Mouse (Mus musculus) cerebellum, adult 2 months (tissue): ENCODE results near the gene Gm3417. TPM values are rescaled to one million over a fixed set of nuclear protein-coding genes. Genes with fewer than 3 reads are reported as not detected.

Experiments
- DNase-seq, 2 experiments: peaks; one replicate each; pipeline ENCODE4 v3.0.0; 2021
- H3K27ac ChIP-seq: fragments of 200-500 bp; 2 replicates; pipeline ENCODE4 v1.5.1; 2012; ENCODE audit warnings: low read length, control low read depth, inconsistent platforms; ENCODE audit not compliant: insufficient read depth
- H3K27me3 ChIP-seq: fragments of 200-500 bp; 2 replicates; pipeline ENCODE4 v1.6.1; 2012; ENCODE audit warnings: inconsistent platforms, mild to moderate bottlenecking, low read length, moderate library complexity; ENCODE audit not compliant: control insufficient read depth, insufficient read depth
- H3K4me1 ChIP-seq: fragments of 200-500 bp; 2 replicates; pipeline ENCODE4 v1.6.1; 2011; ENCODE audit warnings: low read length; ENCODE audit not compliant: control insufficient read depth, insufficient read depth
- H3K4me3 ChIP-seq: fragments of 200-500 bp; replicated peaks from 2 replicates; pipeline ENCODE3; 2011; ENCODE audit warnings: mild to moderate bottlenecking, low read depth, low read length, control low read depth; ENCODE audit not compliant: insufficient read depth
- CTCF ChIP-seq: fragments of 200-500 bp; IDR thresholded peaks from 2 replicates; pipeline ENCODE4 v1.5.1; 2011; ENCODE audit warnings: low read depth, mild to moderate bottlenecking, control low read depth, low read length, moderate library complexity, borderline replicate concordance; ENCODE audit not compliant: insufficient read depth
- POLR2A ChIP-seq: fragments of 200-500 bp; IDR thresholded peaks from 2 replicates; pipeline ENCODE4 v1.6.1; 2011; ENCODE audit warnings: low read length, control low read depth, borderline replicate concordance; ENCODE audit not compliant: insufficient read depth
- WGBS: fragments of 180-500 bp; shearing (Covaris S2); methylation state at CpG from one replicate; pipeline ENCODE4 v1.1.7; 2018; 5-methylcytosine and 5-hydroxymethylcytosine counted together
- polyA plus RNA-seq: library from polyadenylated mRNA; depleted of rRNA; stranded (reverse); fragments of >200 nt; gene quantifications from 2 replicates; pipeline ENCODE4 v1.2.3, GENCODE M21; 2012; rRNA removed

The Gm3417 gene
- polyA plus RNA-seq, 1 experiment, result 0.41 TPM

- WGBS, result 85% methylated on average over 5 of the region's 5 CpGs
Observed at GRCm38 (mm10) chr17:14931469-14931868, 47.1 kb downstream of the Gm3417 start.

GRCm38 (mm10) chr17:14930697-14931096, 47.9 kb downstream of the Gm3417 start:
- H3K27ac ChIP-seq, result no peak overlapping the region
- WGBS, result 86% methylated on average over 7 of the region's 7 CpGs
- H3K27me3 ChIP-seq, result no peaks in the 10 kb centered on the region
- no peaks in the 10 kb centered on the region for H3K4me1 ChIP-seq
- no peak for DNase-seq
- TF ChIP-seq POLR2A, result no peak
- no peak for TF ChIP-seq CTCF
- H3K4me3 ChIP-seq, result no peak overlapping the region

More at GRCm38 (mm10) chr17:14931469-14931868, 47.1 kb downstream of the Gm3417 start:
- H3K4me3 ChIP-seq, result no peak overlapping the region
- TF ChIP-seq POLR2A, result no peak
- no peak for TF ChIP-seq CTCF
- H3K4me1 ChIP-seq, result no peaks in the 10 kb centered on the region
- no peak overlapping the region for H3K27ac ChIP-seq
- no peaks in the 10 kb centered on the region for H3K27me3 ChIP-seq
- DNase-seq, result no peak

DNA sequence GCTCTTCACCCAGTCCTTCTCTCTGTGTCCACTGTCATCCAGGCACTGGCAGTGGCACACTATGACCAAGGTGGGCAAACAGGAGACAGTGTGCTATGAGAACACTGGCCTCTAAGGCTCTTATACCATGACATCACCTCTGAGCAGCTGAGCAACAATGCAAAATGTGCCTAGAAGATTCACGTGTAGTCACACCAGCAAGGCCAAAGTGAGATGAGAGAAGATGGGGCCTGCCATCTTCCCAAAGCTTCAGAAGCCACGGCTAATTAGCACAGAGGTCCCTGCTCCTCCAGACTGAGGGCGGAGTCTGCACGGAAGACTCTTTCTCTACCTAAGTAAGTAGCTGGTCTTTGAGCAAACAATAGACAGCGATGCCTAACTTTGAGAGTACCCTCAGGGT, 50.0 kb downstream of the Gm3417 start:
- Histone ChIP-seq H3K27ac (no peak overlapping the region), H3K4me3 (no peak overlapping the region), H3K4me1 (no peaks in the 10 kb centered on the region), H3K27me3 (no peaks in the 10 kb centered on the region)
- TF ChIP-seq CTCF (no peak), POLR2A (no peak)
- DNase-seq, result no peak
- 75% methylated on average over 5 of the region's 5 CpGs for WGBS

DNA sequence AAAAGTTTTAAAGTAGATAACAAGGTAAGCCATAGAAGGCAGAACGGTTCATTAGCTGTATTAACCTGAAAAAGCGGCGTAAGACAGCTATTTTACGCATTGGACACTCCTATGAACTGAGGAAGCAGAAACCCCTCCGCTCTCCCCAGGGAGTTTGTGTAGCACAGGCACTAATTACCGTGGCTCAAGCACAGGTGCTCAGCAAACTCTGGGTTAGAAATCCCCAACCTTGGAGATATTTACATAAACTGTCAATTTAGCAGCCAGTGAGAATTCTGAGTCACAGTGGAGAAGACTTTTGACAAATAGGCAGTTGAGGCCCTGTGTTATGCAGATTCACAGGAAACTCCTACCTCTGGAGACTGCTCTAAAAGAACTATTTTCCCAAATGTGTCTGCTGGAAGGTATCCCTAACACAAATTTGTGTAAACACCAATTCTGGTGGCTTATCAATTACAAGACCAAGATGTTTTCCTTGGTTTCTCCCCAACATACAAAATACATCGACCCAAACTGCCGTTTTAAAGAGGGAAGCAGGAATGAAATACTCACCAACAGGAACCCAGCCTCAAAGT, 50.9 kb downstream of the Gm3417 start:
- H3K27me3 ChIP-seq, result no peaks in the 10 kb centered on the region
- WGBS, result 84% methylated on average over 8 of the region's 8 CpGs
- TF ChIP-seq CTCF, result no peak
- no peak for TF ChIP-seq POLR2A
- no peak for DNase-seq
- no peak overlapping the region for H3K4me3 ChIP-seq
- H3K27ac ChIP-seq, result no peak overlapping the region
- no peaks in the 10 kb centered on the region for H3K4me1 ChIP-seq

DNA sequence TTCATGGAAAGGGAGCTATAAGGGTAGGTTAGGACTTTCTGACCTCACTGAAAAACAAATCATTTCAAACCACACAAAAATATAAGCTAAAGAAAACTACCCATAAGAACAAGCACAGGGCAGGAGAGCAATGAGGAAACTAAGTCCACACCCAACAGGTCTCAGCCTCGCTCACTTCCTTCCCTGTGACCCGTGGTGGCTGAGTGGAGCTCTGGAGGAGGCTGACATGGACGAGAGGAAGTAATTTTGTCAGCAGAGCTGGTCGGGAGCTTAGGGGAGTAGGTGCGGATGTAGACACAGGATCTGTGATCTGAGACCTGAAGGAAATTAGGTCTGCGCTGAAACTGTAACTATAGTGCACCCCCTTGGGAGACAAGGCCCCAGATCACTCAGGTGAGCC, 57.0 kb downstream of the Gm3417 start:
- TF ChIP-seq CTCF (no peak), POLR2A (no peak)
- 73% methylated on average over 6 of the region's 6 CpGs for WGBS
- Histone ChIP-seq H3K27ac (no peak overlapping the region), H3K4me1 (no peaks in the 10 kb centered on the region), H3K4me3 (no peak overlapping the region), H3K27me3 (no peaks in the 10 kb centered on the region)
- no peak for DNase-seq

GRCm38 (mm10) chr17:14917866-14918265, 60.7 kb downstream of the Gm3417 start:
- Histone ChIP-seq H3K27me3 (no peaks in the 10 kb centered on the region), H3K27ac (no peak overlapping the region), H3K4me3 (no peak overlapping the region), H3K4me1 (no peaks in the 10 kb centered on the region)
- DNase-seq, result no peak
- WGBS, result 75% methylated on average over 8 of the region's 8 CpGs
- no peak for TF ChIP-seq POLR2A
- TF ChIP-seq CTCF, result no peak

DNA sequence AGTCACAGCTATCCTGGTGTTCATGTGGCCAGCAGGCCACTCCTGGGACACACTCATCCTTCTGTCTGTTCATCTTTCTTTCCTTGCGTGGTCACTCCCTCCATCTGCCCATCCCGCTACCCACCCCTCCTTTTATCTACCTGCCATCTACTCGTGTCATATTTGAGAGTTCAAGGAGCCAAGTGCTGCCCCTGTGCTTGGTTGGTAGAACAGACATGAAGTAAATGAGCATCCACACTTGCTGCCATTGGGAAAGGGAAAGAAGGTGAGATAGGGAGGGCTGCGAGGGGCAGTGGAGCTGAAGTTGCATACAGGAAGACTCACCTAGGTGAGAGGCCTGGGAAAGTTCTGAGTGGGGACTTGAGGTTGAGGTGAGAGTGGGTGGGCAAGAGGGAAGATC, 64.2 kb downstream of the Gm3417 start:
- H3K27ac ChIP-seq, result no peak overlapping the region
- TF ChIP-seq CTCF (no peak), POLR2A (no peak)
- WGBS, result 84% methylated on average over 4 of the region's 4 CpGs
- H3K27me3 ChIP-seq, result no peaks in the 10 kb centered on the region
- no peak for DNase-seq
- no peaks in the 10 kb centered on the region for H3K4me1 ChIP-seq
- H3K4me3 ChIP-seq, result no peak overlapping the region

Other genes starting within 250 kb of the Gm3417 start
- 4.0 and 4.4 TPM in 2 replicates for gene Wdr27, start 35.6 kb downstream of the Gm3417 start, polyA plus RNA-seq
- 17.5 and 18.4 TPM in 2 replicates for gene 1600012H06Rik, start 35.6 kb downstream of the Gm3417 start, polyA plus RNA-seq
- gene Phf10, start 17.5 kb downstream of the Gm3417 start, polyA plus RNA-seq, result 45.7 and 46.8 TPM in 2 replicates
- 23.8 and 24.5 TPM in 2 replicates for gene 9030025P20Rik, start 322 bp downstream of the Gm3417 start, polyA plus RNA-seq
- 12.3 and 12.8 TPM in 2 replicates for gene Gm3435, start 31.4 kb upstream of the Gm3417 start, polyA plus RNA-seq
- 107 and 119 TPM in 2 replicates for gene Ermard, start 62.4 kb upstream of the Gm3417 start, polyA plus RNA-seq
- gene Tcte3, start 62.7 kb upstream of the Gm3417 start, polyA plus RNA-seq, result not detected in 2 replicates
- 3.4 and 4.5 TPM in 2 replicates for gene Gm3448, start 62.7 kb upstream of the Gm3417 start, polyA plus RNA-seq